Comparison of ENCODE assay signal across 9 mouse cellular contexts in genomic region chr1:135154011-135154410, GRCm38 (mm10). TPM values are rescaled to one million over a fixed set of nuclear protein-coding genes. Genes with fewer than 3 reads are reported as not detected.
A peak's percentile ranks its signal among the peaks of the same experiment; 100 is the strongest.
DNase-seq lines count a peak whose midpoint lies in the region; ATAC-seq and TF ChIP-seq lines count a peak whose summit lies in the region.
"Had no signal": no experiment of that assay in that cellular context is flagged by ENCODE, and none has a peak within 500 bp of the region (broad histone marks: within the 10 kb centered on the region; RNA-seq: fewer than 3 reads in every experiment).

No protein-coding gene starts in this region.

- DNase-seq in heart, postnatal 0 days (ENCODE audit: low spot score): no peak
- no peak for DNase-seq in heart, adult 8-10 months (ENCODE audit: low spot score)
- DNase-seq in embryonic facial prominence, embryonic 11.5 days (ENCODE audit: low spot score): no peak
- no peak for DNase-seq in hindbrain, postnatal 0 days (ENCODE audit: low spot score)
- no peak for DNase-seq in left cerebral cortex, postnatal 4 days
- no peak for DNase-seq in adrenal gland, postnatal 25 days
- DNase-seq in kidney, adult 18-20 months: no peak

- TF ChIP-seq CTCF in heart, postnatal 0 days (IDR thresholded peaks at IDR 0.05; ENCODE audit: low read depth): no peak
- TF ChIP-seq CTCF in hindbrain, postnatal 0 days (IDR thresholded peaks at IDR 0.05; ENCODE audit: low read depth): no peak

- no peak for ATAC-seq in heart, postnatal 0 days (ENCODE audit: insufficient read depth, low read depth)
- ATAC-seq in embryonic facial prominence, embryonic 11.5 days (replicated peaks; ENCODE audit: insufficient number of reproducible peaks, low FRiP score, low TSS enrichment, low read depth): peak; percentile 5; the same call in 1 of the 2 replicates
- peak; percentile 5 for ATAC-seq in hindbrain, postnatal 0 days
- peak; percentile 34 for ATAC-seq in midbrain, embryonic 16.5 days

- 36% methylated on average over 13 of the region's 13 CpGs for WGBS in heart, postnatal 0 days
- 23% methylated on average over 11 of the region's 13 CpGs for WGBS in embryonic facial prominence, embryonic 11.5 days
- 22% methylated on average over 11 of the region's 13 CpGs for WGBS in hindbrain, postnatal 0 days
- WGBS in midbrain, embryonic 16.5 days: 17% methylated on average over 13 of the region's 13 CpGs

- H3K27ac ChIP-seq in heart, postnatal 0 days (ENCODE audit: low read depth): no peak overlapping the region
- peak overlapping the region; percentile 84 for H3K27ac ChIP-seq in embryonic facial prominence, embryonic 11.5 days (replicated peaks; ENCODE audit: low read depth, low read length)
- H3K27ac ChIP-seq in hindbrain, postnatal 0 days: peak overlapping the region; percentile 89
- H3K27ac ChIP-seq in midbrain, embryonic 16.5 days (ENCODE audit: low read length): peak overlapping the region; percentile 85

- H3K9me3 ChIP-seq in heart, postnatal 0 days (replicated peaks; ENCODE audit: control insufficient read depth, low read length): no peaks in the 10 kb centered on the region
- no peaks in the 10 kb centered on the region for H3K9me3 ChIP-seq in embryonic facial prominence, embryonic 11.5 days (replicated peaks; ENCODE audit: control insufficient read depth, low read length)
- H3K9me3 ChIP-seq in hindbrain, postnatal 0 days (ENCODE audit: low read length): no peaks in the 10 kb centered on the region
- H3K9me3 ChIP-seq in midbrain, embryonic 16.5 days (replicated peaks; ENCODE audit: control insufficient read depth, low read length, poor library complexity, severe bottlenecking): no peaks in the 10 kb centered on the region
- H3K9me3 ChIP-seq: G1E had no signal

- no peak overlapping the region for H3K4me3 ChIP-seq in heart, postnatal 0 days (ENCODE audit: low read depth, low read length)
- H3K4me3 ChIP-seq in embryonic facial prominence, embryonic 11.5 days (ENCODE audit: low read depth, low read length): no peak overlapping the region
- no peak overlapping the region for H3K4me3 ChIP-seq in hindbrain, postnatal 0 days (ENCODE audit: low read length)
- H3K4me3 ChIP-seq in midbrain, embryonic 16.5 days (ENCODE audit: low read depth, low read length): peak overlapping the region; percentile 16; the same call in 1 of the 2 replicates

- H3K27me3 ChIP-seq in heart, postnatal 0 days (ENCODE audit: control insufficient read depth, insufficient read depth, low read length): peaks cover 39% of the 10 kb centered on the region
- no peaks in the 10 kb centered on the region for H3K27me3 ChIP-seq in embryonic facial prominence, embryonic 11.5 days (ENCODE audit: control insufficient read depth, insufficient read depth, low read length)
- no peaks in the 10 kb centered on the region for H3K27me3 ChIP-seq in hindbrain, postnatal 0 days (ENCODE audit: insufficient read depth, low read length)
- H3K27me3 ChIP-seq in midbrain, embryonic 16.5 days (ENCODE audit: control insufficient read depth, insufficient read depth, low read depth, low read length): no peaks in the 10 kb centered on the region

- peaks cover 16% of the 10 kb centered on the region; the same call in 1 of the 2 replicates for H3K4me1 ChIP-seq in heart, postnatal 0 days (ENCODE audit: control insufficient read depth, insufficient read depth)
- H3K4me1 ChIP-seq in embryonic facial prominence, embryonic 11.5 days (ENCODE audit: control insufficient read depth, insufficient read depth, low read length): no peaks in the 10 kb centered on the region
- H3K4me1 ChIP-seq in hindbrain, postnatal 0 days (ENCODE audit: insufficient read depth, low read length): peaks cover 12% of the 10 kb centered on the region; the same call in 1 of the 2 replicates
- H3K4me1 ChIP-seq in midbrain, embryonic 16.5 days (ENCODE audit: control insufficient read depth, insufficient read depth, low read length): peaks cover 30% of the 10 kb centered on the region

- H3K36me3 ChIP-seq in heart, postnatal 0 days (replicated peaks; ENCODE audit: control insufficient read depth, insufficient read depth, low read length): peaks cover 20% of the 10 kb centered on the region
- no peaks in the 10 kb centered on the region; the same call in none of the 2 replicates for H3K36me3 ChIP-seq in embryonic facial prominence, embryonic 11.5 days (replicated peaks; ENCODE audit: control insufficient read depth, insufficient read depth, low read depth, low read length)
- H3K36me3 ChIP-seq in hindbrain, postnatal 0 days (ENCODE audit: insufficient read depth, low read length): peaks cover 16% of the 10 kb centered on the region; the same call in 1 of the 2 replicates
- H3K36me3 ChIP-seq in midbrain, embryonic 16.5 days (ENCODE audit: control insufficient read depth, insufficient read depth, low read length): peaks cover 6% of the 10 kb centered on the region

- intact Hi-C loops in left cerebral cortex, postnatal 4 days (cut with DNase I): no loop called here

- peak overlapping the region; percentile 43; the same call in 1 of the 2 replicates for H3K4me2 ChIP-seq in heart, postnatal 0 days (ENCODE audit: low read depth, low read length)
- H3K4me2 ChIP-seq in embryonic facial prominence, embryonic 11.5 days (ENCODE audit: low read depth, low read length): peak overlapping the region; percentile 24; the same call in 1 of the 2 replicates
- peak overlapping the region; percentile 30; the same call in 1 of the 2 replicates for H3K4me2 ChIP-seq in hindbrain, postnatal 0 days (ENCODE audit: low read depth, low read length)
- H3K4me2 ChIP-seq in midbrain, embryonic 16.5 days (ENCODE audit: low read length): peak overlapping the region; percentile 43

- no peak for TF ChIP-seq EP300 in heart, postnatal 0 days (IDR thresholded peaks at IDR 0.05; ENCODE audit: low read depth)

- no peak overlapping the region for H3K9ac ChIP-seq in heart, postnatal 0 days (replicated peaks; ENCODE audit: low read depth, low read length)
- peak overlapping the region; percentile 59 for H3K9ac ChIP-seq in embryonic facial prominence, embryonic 11.5 days (replicated peaks; ENCODE audit: low read length)
- H3K9ac ChIP-seq in hindbrain, postnatal 0 days (replicated peaks; ENCODE audit: low read length): peak overlapping the region; percentile 56
- H3K9ac ChIP-seq in midbrain, embryonic 16.5 days (ENCODE audit: low read depth, low read length): peak overlapping the region; percentile 63

RNA-seq across cellular contexts. Expression of gene Arl8a, which starts 7.4 kb away (rescaled TPM):
- total RNA-seq in heart, postnatal 0 days (2014; rRNA removed; ENCODE audit: low replicate concordance): 40.1 and 43.4 TPM in 2 replicates
- polyA plus RNA-seq in heart, postnatal 0 days (2015; fragmentation: Nextera tagmentation; extraction: Ambion mirVana): 31.9 and 35.3 TPM in 2 replicates
- total RNA-seq in heart, adult 8-10 months (2022): 10 to 100 TPM; 19.0 to 21.4 (median 20.7) TPM
- polyA plus RNA-seq in embryonic facial prominence, embryonic 11.5 days (2014; fragmentation: Nextera tagmentation; extraction: Ambion mirVana): 44.2 and 52.2 TPM in 2 replicates
- 251 and 277 TPM in 2 replicates for total RNA-seq in hindbrain, postnatal 0 days (2014; rRNA removed)
- polyA plus RNA-seq in hindbrain, postnatal 0 days (2015; fragmentation: Nextera tagmentation; extraction: Ambion mirVana): 329 and 369 TPM in 2 replicates
- polyA plus RNA-seq in midbrain, embryonic 16.5 days (2015; fragmentation: Nextera tagmentation; extraction: Ambion mirVana): 390 and 409 TPM in 2 replicates
- total RNA-seq in left cerebral cortex, postnatal 4 days (2021): 100 to 1,000 TPM; 508 to 512 TPM
- 47.8 and 59.0 TPM in 2 replicates for total RNA-seq in adrenal gland, postnatal 25 days (2021)

RNA-seq across cellular contexts. Expression of gene Gpr37l1, which starts 13.5 kb away (rescaled TPM):
- not detected in 2 replicates for total RNA-seq in heart, postnatal 0 days (2014; rRNA removed; ENCODE audit: low replicate concordance)
- not detected in 2 replicates for polyA plus RNA-seq in heart, postnatal 0 days (2015; fragmentation: Nextera tagmentation; extraction: Ambion mirVana)
- under 1 TPM; 0.44 to 0.71 (median 0.65) TPM for total RNA-seq in heart, adult 8-10 months (2022)
- polyA plus RNA-seq in embryonic facial prominence, embryonic 11.5 days (2014; fragmentation: Nextera tagmentation; extraction: Ambion mirVana): not detected in 2 replicates
- 42.6 and 66.3 TPM in 2 replicates for total RNA-seq in hindbrain, postnatal 0 days (2014; rRNA removed)
- polyA plus RNA-seq in hindbrain, postnatal 0 days (2015; fragmentation: Nextera tagmentation; extraction: Ambion mirVana): 24.9 and 32.1 TPM in 2 replicates
- polyA plus RNA-seq in midbrain, embryonic 16.5 days (2015; fragmentation: Nextera tagmentation; extraction: Ambion mirVana): 1.1 and 2.7 TPM in 2 replicates
- 10 to 100 TPM; 15.8 to 18.8 TPM for total RNA-seq in left cerebral cortex, postnatal 4 days (2021)
- 0.52 and 0.67 TPM in 2 replicates for total RNA-seq in adrenal gland, postnatal 25 days (2021)
- polyA plus RNA-seq: G1E had no signal

RNA-seq across cellular contexts. Expression of gene Ptpn7, which starts 21.5 kb away (rescaled TPM):
- total RNA-seq in heart, postnatal 0 days (2014; rRNA removed; ENCODE audit: low replicate concordance): 2.1 and 3.9 TPM in 2 replicates
- 0.22 and 0.30 TPM in 2 replicates for polyA plus RNA-seq in heart, postnatal 0 days (2015; fragmentation: Nextera tagmentation; extraction: Ambion mirVana)
- total RNA-seq in heart, adult 8-10 months (2022): 1 to 10 TPM in 1 of 4 experiments, under 1 TPM in 3; 0.34 to 1.5 (median 0.49) TPM
- 0.92 and 1.9 TPM in 2 replicates for polyA plus RNA-seq in embryonic facial prominence, embryonic 11.5 days (2014; fragmentation: Nextera tagmentation; extraction: Ambion mirVana)
- total RNA-seq in hindbrain, postnatal 0 days (2014; rRNA removed): 0.10 and 0.54 TPM in 2 replicates
- polyA plus RNA-seq in hindbrain, postnatal 0 days (2015; fragmentation: Nextera tagmentation; extraction: Ambion mirVana): 0.10 and 0.11 TPM in 2 replicates
- 0.11 and 0.26 TPM in 2 replicates for polyA plus RNA-seq in midbrain, embryonic 16.5 days (2015; fragmentation: Nextera tagmentation; extraction: Ambion mirVana)
- under 1 TPM; 0.10 to 0.24 TPM for total RNA-seq in left cerebral cortex, postnatal 4 days (2021)
- total RNA-seq in adrenal gland, postnatal 25 days (2021): 1.4 and 1.5 TPM in 2 replicates

RNA-seq across cellular contexts. Expression of gene Lgr6, which starts 48.9 kb away (rescaled TPM):
- 8.6 and 17.3 TPM in 2 replicates for total RNA-seq in heart, postnatal 0 days (2014; rRNA removed; ENCODE audit: low replicate concordance)
- 3.8 and 4.5 TPM in 2 replicates for polyA plus RNA-seq in heart, postnatal 0 days (2015; fragmentation: Nextera tagmentation; extraction: Ambion mirVana)
- 10 to 100 TPM; 12.9 to 17.9 (median 15.9) TPM for total RNA-seq in heart, adult 8-10 months (2022)
- polyA plus RNA-seq in embryonic facial prominence, embryonic 11.5 days (2014; fragmentation: Nextera tagmentation; extraction: Ambion mirVana): 0.77 and 0.93 TPM in 2 replicates
- total RNA-seq in hindbrain, postnatal 0 days (2014; rRNA removed): 4.6 and 5.0 TPM in 2 replicates
- 2.7 and 3.1 TPM in 2 replicates for polyA plus RNA-seq in hindbrain, postnatal 0 days (2015; fragmentation: Nextera tagmentation; extraction: Ambion mirVana)
- 1.1 and 1.2 TPM in 2 replicates for polyA plus RNA-seq in midbrain, embryonic 16.5 days (2015; fragmentation: Nextera tagmentation; extraction: Ambion mirVana)
- total RNA-seq in left cerebral cortex, postnatal 4 days (2021): 1 to 10 TPM; 1.6 to 2.3 TPM
- total RNA-seq in adrenal gland, postnatal 25 days (2021): 2.2 and 2.4 TPM in 2 replicates

Comparison
In these comparisons a context has a peak if more than half of its experiments do, and no peak if none do; other contexts are left out.
1. RNA of gene Gpr37l1, which starts 13.5 kb away (total RNA-seq): 42.6 to 66.3 TPM in hindbrain, postnatal 0 days and 15.8 to 18.8 TPM in left cerebral cortex, postnatal 4 days; 0.44 to 0.71 TPM in heart, adult 8-10 months, 0.52 to 0.67 TPM in adrenal gland, postnatal 25 days and not detected in heart, postnatal 0 days; every median in the first group is over 4 times any median in the second.
2. Peak in every context shown above with its lines, with median percentiles within 50 percentile points of each other: H3K4me2 ChIP-seq.